In the genomic region with DNA sequence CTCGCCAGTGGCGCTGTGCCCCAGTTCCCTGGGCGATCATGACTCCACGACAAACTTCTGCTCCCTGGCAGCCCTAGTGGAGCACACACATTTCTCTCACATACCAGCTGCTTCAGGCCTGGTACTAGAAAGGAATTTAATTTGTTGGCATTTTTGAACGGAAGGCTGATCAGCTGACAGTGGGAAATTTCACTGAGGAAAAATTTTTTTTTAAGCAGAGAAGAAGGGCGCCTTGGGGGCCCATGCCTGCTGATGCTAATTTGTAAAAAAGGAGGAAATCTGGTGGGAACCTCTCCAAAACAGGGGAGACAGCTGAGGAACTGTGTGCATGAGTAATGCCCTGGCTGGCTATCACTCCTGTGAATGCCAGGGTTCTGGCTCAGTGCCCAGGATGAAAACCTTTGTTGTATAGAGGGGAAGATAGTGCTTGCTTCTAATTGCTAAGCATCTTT, we compare ENCODE assay signal across 8 mouse cellular contexts.
DNase-seq lines count a peak whose midpoint lies in the region; ATAC-seq lines count a peak whose summit lies in the region.

No protein-coding gene starts in this region.

- no peaks in the 10 kb centered on the region for H3K9me3 ChIP-seq in forebrain, embryonic 16.5 days (ENCODE audit: control insufficient read depth, low read length)

- ATAC-seq in forebrain, embryonic 16.5 days = peak; percentile 97

- WGBS in forebrain, embryonic 16.5 days = 33% methylated on average over 6 of the region's 6 CpGs

- H3K4me3 ChIP-seq in forebrain, embryonic 16.5 days (replicated peaks; ENCODE audit: low read length) = no peak overlapping the region

- DNase-seq in urinary bladder, postnatal 14 days (ENCODE audit: low spot score) = peak; percentile 4
- no peak for DNase-seq in urinary bladder, postnatal 25 days (ENCODE audit: low spot score)
- peak; percentile 18 to 66 for DNase-seq in left cerebral cortex, adult 8-10 months (ENCODE audit: low spot score in 2 of 2)
- peak; percentile 5 for DNase-seq in skeletal muscle tissue, adult 2 months (ENCODE audit: low read depth, low spot score)
- DNase-seq in lung, adult 18-20 months = no peak
- no peak for DNase-seq in c-Kit-positive CD71-positive TER-119-positive erythroid progenitor cells, embryonic 14.5 days (ENCODE audit: low spot score)
- DNase-seq in adipocyte (ENCODE audit: low spot score) = no peak

- H3K9ac ChIP-seq in forebrain, embryonic 16.5 days (replicated peaks; ENCODE audit: low read depth, low read length) = 0 out of 2 replicates have a peak overlapping the region, but pooled peaks have one; percentile 2

- H3K27ac ChIP-seq in forebrain, embryonic 16.5 days (ENCODE audit: low read length) = peak overlapping the region; percentile 64

- H3K4me2 ChIP-seq in forebrain, embryonic 16.5 days (ENCODE audit: low read length) = no peak overlapping the region

- no peaks in the 10 kb centered on the region for H3K36me3 ChIP-seq in forebrain, embryonic 16.5 days (ENCODE audit: control insufficient read depth, insufficient read depth)

- peaks cover 11% of the 10 kb centered on the region for H3K4me1 ChIP-seq in forebrain, embryonic 16.5 days (replicated peaks; ENCODE audit: control insufficient read depth, insufficient read depth, low read length)

- H3K27me3 ChIP-seq in forebrain, embryonic 16.5 days (replicated peaks; ENCODE audit: control insufficient read depth, insufficient read depth, low read length) = no peaks in the 10 kb centered on the region

Comparison
In these comparisons a context has a peak if more than half of its experiments do, and no peak if none do; other contexts are left out.
1. DNase-seq: peak in urinary bladder, postnatal 14 days (single experiment), left cerebral cortex, adult 8-10 months (2 of 2) and skeletal muscle tissue, adult 2 months (single experiment); none in urinary bladder, postnatal 25 days (single experiment), lung, adult 18-20 months (0 of 2), c-Kit-positive CD71-positive TER-119-positive erythroid progenitor cells, embryonic 14.5 days (single experiment) and adipocyte (single experiment).